Mouse (Mus musculus) heart, embryonic 14.5 days (tissue): Measurements from ENCODE around the gene Mdm2. TPM values are rescaled to one million over a fixed set of nuclear protein-coding genes. Genes with fewer than 3 reads are reported as not detected.
"Not testable (repeated sequence)": the region's sequence is repeated elsewhere in the genome, so short reads cannot be mapped to it uniquely, and the experiment has no call there.

ENCODE experiments used
- ATAC-seq: fragments of 200-750 bp; cut with Nextera tagmentation; 2 replicates; pipeline ENCODE4 v1.8.0; 2017; ENCODE audit warnings: low read depth, moderate TSS enrichment; ENCODE audit not compliant: insufficient number of reproducible peaks, insufficient read depth, low FRiP score
- H3K27ac ChIP-seq, 2 experiments: fragments of 200-500 bp in 1 of 2; fragments of 300-500 bp in 1 of 2; sonication (generic) in 1 of 2; replicated peaks in 1 of 2; 2 replicates each; pipeline ENCODE4 v1.5.1; 2012 to 2014; ENCODE audit warnings: low read depth in 2 of 2, low read length in 2 of 2, control low read depth in 1 of 2, mild to moderate bottlenecking in 1 of 2, mixed read lengths in 1 of 2; ENCODE audit not compliant: control insufficient read depth in 1 of 2, insufficient read depth in 1 of 2
- H3K27me3 ChIP-seq: fragments of 300-500 bp; sonication (generic); 2 replicates; pipeline ENCODE4 v1.6.1; 2014; ENCODE audit warnings: mild to moderate bottlenecking, low read length, control low read depth; ENCODE audit not compliant: control insufficient read depth, insufficient read depth
- H3K36me3 ChIP-seq: fragments of 300-500 bp; sonication (generic); 2 replicates; pipeline ENCODE4 v1.6.1; 2014; ENCODE audit warnings: mild to moderate bottlenecking, control low read depth, low read length, mixed read lengths; ENCODE audit not compliant: control insufficient read depth, insufficient read depth
- H3K4me1 ChIP-seq, 2 experiments: fragments of 200-500 bp in 1 of 2; fragments of 300-500 bp in 1 of 2; sonication (generic) in 1 of 2; 2 replicates each; pipeline ENCODE4 v1.6.1; 2012 to 2014; ENCODE audit warnings: low read length in 2 of 2, control low read depth in 1 of 2, mixed read lengths in 1 of 2; ENCODE audit not compliant: control insufficient read depth in 2 of 2, insufficient read depth in 2 of 2
- H3K4me2 ChIP-seq: fragments of 300-500 bp; sonication (generic); 2 replicates; pipeline ENCODE4 v1.6.1; 2014; ENCODE audit warnings: mild to moderate bottlenecking, low read length
- H3K4me3 ChIP-seq, 2 experiments: fragments of 200-500 bp in 1 of 2; fragments of 300-500 bp in 1 of 2; sonication (generic) in 1 of 2; 2 replicates each; pipeline ENCODE4 v1.5.1; 2012 to 2014; ENCODE audit warnings: low read length in 2 of 2, mild to moderate bottlenecking in 2 of 2, control low read depth in 1 of 2, low read depth in 1 of 2, moderate library complexity in 1 of 2; ENCODE audit not compliant: control insufficient read depth in 1 of 2, insufficient read depth in 1 of 2
- H3K9ac ChIP-seq: fragments of 300-500 bp; sonication (generic); 2 replicates; pipeline ENCODE4 v1.6.1; 2014; ENCODE audit warnings: mild to moderate bottlenecking, low read length
- H3K9me3 ChIP-seq: fragments of 300-500 bp; sonication (generic); 2 replicates; pipeline ENCODE4 v1.6.1; 2016; ENCODE audit warnings: low read length, control low read depth; ENCODE audit not compliant: control insufficient read depth
- WGBS: fragments of 180-500 bp; shearing (Covaris S2); extraction: QIAGEN DNeasy Blood & Tissue Kit; methylation state at CpG from one replicate; pipeline ENCODE4 v1.1.7; 2014; 5-methylcytosine and 5-hydroxymethylcytosine counted together
- polyA plus RNA-seq: library from polyadenylated mRNA; unstranded; fragments of >200 nt; fragmentation: Nextera tagmentation; extraction: Ambion mirVana; gene quantifications from 2 replicates; pipeline ENCODE4 v1.2.1, GENCODE M21; 2014

Mdm2 gene
- polyA plus RNA-seq, 1 experiment from 2014 or later: 48.9 TPM

- not testable (repeated sequence) for H3K27me3 ChIP-seq, H3K27ac ChIP-seq, H3K9me3 ChIP-seq, H3K4me1 ChIP-seq
- peak overlapping the region; percentile 51 to 58 for H3K4me3 ChIP-seq
- H3K9ac ChIP-seq: peak overlapping the region; percentile 74
- peaks cover 18% of the 10 kb centered on the region for H3K36me3 ChIP-seq
- H3K4me2 ChIP-seq: peak overlapping the region; percentile 80
- peak; percentile 31; the same call in 1 of the 2 replicates for ATAC-seq
- 2% methylated on average over 14 of the region's 46 CpGs for WGBS
Observed at GRCm38 (mm10) chr10:117745570-117746296, 35.2 kb upstream of the Mdm2 start.

GRCm38 (mm10) chr10:117743917-117744316 is 33.4 kb upstream of the Mdm2 start:
- no peak for ATAC-seq
- Histone ChIP-seq H3K27me3 (no peaks in the 10 kb centered on the region), H3K9me3 (no peaks in the 10 kb centered on the region), H3K9ac (no peak overlapping the region), H3K36me3 (peaks cover 19% of the 10 kb centered on the region), H3K27ac (peak overlapping the region; percentile 19 to 39; a peak in 2 of 4 replicates), H3K4me1 (peaks cover 0 to 4% of the 10 kb centered on the region in 2 experiments; a peak in 3 of 4 replicates), H3K4me2 (0 out of 2 replicates have a peak overlapping the region, but pooled peaks have one; percentile 2), H3K4me3 (no peak overlapping the region)
- WGBS: 82% methylated on average over 4 of the region's 4 CpGs

- Histone ChIP-seq H3K4me1 (peaks cover 0 to 4% of the 10 kb centered on the region in 2 experiments; a peak in 3 of 4 replicates), H3K4me3 (no peak overlapping the region), H3K27ac (no peak overlapping the region), H3K36me3 (peaks cover 20% of the 10 kb centered on the region), H3K9me3 (no peaks in the 10 kb centered on the region), H3K9ac (no peak overlapping the region), H3K4me2 (no peak overlapping the region), H3K27me3 (no peaks in the 10 kb centered on the region)
- ATAC-seq: no peak
- WGBS: 90% methylated on average over 2 of the region's 2 CpGs
Observed at GRCm38 (mm10) chr10:117743182-117743581, 32.6 kb upstream of the Mdm2 start.

- ATAC-seq: no peak
Observed at GRCm38 (mm10) chr10:117742618-117743017, 32.1 kb upstream of the Mdm2 start.

GRCm38 (mm10) chr10:117741698-117742475 is 31.3 kb upstream of the Mdm2 start:
- ATAC-seq: no peak
- no peak overlapping the region for H3K4me2 ChIP-seq
- H3K4me3 ChIP-seq: no peak overlapping the region
- peak overlapping the region in 1 of 2 experiments; percentile 16; a peak in 1 of 4 replicates for H3K27ac ChIP-seq
- H3K9me3 ChIP-seq: no peaks in the 10 kb centered on the region
- no peak overlapping the region for H3K9ac ChIP-seq
- H3K27me3 ChIP-seq: no peaks in the 10 kb centered on the region
- 75% methylated on average over 15 of the region's 15 CpGs for WGBS
- peaks cover 27% of the 10 kb centered on the region for H3K36me3 ChIP-seq
- peaks cover 0 to 4% of the 10 kb centered on the region in 2 experiments; a peak in 3 of 4 replicates for H3K4me1 ChIP-seq

More at GRCm38 (mm10) chr10:117742618-117743017, 32.1 kb upstream of the Mdm2 start:
- H3K9ac ChIP-seq: no peak overlapping the region
- H3K36me3 ChIP-seq: peaks cover 24% of the 10 kb centered on the region
- no peak overlapping the region for H3K4me3 ChIP-seq
- H3K9me3 ChIP-seq: no peaks in the 10 kb centered on the region
- H3K27ac ChIP-seq: no peak overlapping the region
- H3K4me1 ChIP-seq: peaks cover 0 to 4% of the 10 kb centered on the region in 2 experiments; a peak in 3 of 4 replicates
- H3K27me3 ChIP-seq: no peaks in the 10 kb centered on the region
- H3K4me2 ChIP-seq: no peak overlapping the region
- 86% methylated on average over 4 of the region's 4 CpGs for WGBS

- 88% methylated on average over 9 of the region's 9 CpGs for WGBS
- H3K27ac ChIP-seq: no peak overlapping the region
- no peak overlapping the region for H3K9ac ChIP-seq
- no peaks in the 10 kb centered on the region for H3K9me3 ChIP-seq
- H3K4me1 ChIP-seq: peaks cover 0 to 4% of the 10 kb centered on the region in 2 experiments; a peak in 2 of 4 replicates
- peaks cover 32% of the 10 kb centered on the region for H3K36me3 ChIP-seq
- no peak overlapping the region for H3K4me3 ChIP-seq
- H3K27me3 ChIP-seq: no peaks in the 10 kb centered on the region
- H3K4me2 ChIP-seq: no peak overlapping the region
- ATAC-seq: no peak
Observed at GRCm38 (mm10) chr10:117740921-117741320, 30.4 kb upstream of the Mdm2 start.

GRCm38 (mm10) chr10:117740171-117740570 is 29.6 kb upstream of the Mdm2 start:
- Histone ChIP-seq H3K9me3 (no peaks in the 10 kb centered on the region), H3K27me3 (no peaks in the 10 kb centered on the region), H3K9ac (no peak overlapping the region), H3K4me3 (no peak overlapping the region), H3K36me3 (peaks cover 32% of the 10 kb centered on the region), H3K4me2 (no peak overlapping the region), H3K4me1 (peaks cover 0 to 1% of the 10 kb centered on the region in 2 experiments; a peak in 2 of 4 replicates), H3K27ac (no peak overlapping the region)
- 96% methylated on average over 10 of the region's 10 CpGs for WGBS
- ATAC-seq: no peak
